Mouse (Mus musculus): Measurements from ENCODE around the gene Mvb12b.

Gene Mvb12b

DNA sequence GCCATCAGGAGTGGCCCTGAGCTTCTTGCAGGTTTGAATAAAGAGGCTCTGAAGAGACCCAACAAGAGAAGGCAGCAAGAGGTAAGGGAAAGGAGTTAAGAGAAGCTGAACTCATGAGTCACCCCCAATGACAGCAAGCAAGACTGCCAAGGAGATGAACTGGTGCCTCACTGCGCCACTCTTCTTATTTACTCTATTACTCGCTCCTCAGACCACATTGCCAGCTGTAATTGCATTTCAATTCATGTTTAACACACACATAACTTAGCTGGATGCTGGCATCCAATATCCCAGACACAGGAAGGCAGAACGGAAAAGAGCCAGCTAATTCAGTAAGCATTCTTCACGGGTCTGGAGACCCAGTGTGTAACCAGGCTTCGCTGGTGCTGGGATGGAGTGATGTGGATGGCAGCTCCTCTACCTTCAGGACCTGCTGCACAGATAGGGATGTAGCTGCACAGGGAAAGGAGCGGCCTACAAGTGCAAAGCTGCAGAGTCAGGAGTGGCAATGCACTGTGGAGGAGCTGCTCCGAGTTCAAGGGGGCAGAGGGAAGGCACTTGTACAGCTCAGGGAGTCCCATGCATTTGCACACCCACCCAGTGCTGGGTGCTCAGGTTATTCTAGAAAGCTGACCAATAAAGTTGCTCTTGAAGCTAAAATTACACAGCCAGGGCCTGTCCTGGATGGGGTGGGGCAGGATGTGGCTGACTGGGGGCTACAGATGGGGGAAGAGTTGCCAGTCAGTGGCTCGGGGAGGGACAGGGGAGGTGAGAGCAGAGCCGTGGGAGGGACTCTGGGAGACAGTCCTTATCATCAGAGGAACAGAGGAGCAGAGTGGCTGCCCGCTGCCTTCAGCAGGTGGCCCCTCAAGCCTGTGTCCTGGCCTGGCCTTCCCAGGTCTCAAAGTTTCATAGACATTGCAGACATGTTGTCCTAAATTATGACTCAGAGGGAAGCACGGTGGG, 34.5 kb downstream of the Mvb12b start:
- no peak for DNase-seq (ENCODE audit: low read depth, low spot score)

DNA sequence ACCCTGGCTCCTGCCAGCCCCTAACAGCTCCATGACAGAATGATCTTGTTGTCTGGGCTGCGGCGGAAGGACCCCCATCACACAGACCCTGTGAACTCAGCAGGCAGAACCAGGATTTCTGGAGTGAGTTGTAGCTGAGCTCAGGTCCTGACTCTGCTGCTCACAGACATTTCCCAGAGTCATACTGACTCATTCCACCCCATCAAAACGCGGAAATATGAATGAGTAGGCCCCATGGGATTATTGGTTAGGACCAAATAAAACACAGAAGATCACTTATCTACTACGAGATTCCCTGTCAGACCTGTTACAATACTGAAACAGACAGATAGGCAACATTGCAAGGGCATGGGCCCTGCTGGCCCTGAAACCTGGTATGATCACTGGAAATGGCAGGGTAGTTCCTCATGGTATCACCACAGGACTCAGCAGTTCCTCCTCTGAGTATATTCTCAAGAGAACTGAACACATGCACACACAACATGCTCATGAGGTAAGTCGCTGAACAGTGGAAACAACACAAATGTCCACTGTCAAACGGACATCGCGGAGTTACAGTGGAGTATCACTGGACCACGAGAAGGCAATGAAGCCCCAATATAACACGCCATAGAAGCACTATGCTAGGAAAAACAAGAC, 40.4 kb downstream of the Mvb12b start:
- no peak for DNase-seq (ENCODE audit: low read depth, low spot score)

DNA sequence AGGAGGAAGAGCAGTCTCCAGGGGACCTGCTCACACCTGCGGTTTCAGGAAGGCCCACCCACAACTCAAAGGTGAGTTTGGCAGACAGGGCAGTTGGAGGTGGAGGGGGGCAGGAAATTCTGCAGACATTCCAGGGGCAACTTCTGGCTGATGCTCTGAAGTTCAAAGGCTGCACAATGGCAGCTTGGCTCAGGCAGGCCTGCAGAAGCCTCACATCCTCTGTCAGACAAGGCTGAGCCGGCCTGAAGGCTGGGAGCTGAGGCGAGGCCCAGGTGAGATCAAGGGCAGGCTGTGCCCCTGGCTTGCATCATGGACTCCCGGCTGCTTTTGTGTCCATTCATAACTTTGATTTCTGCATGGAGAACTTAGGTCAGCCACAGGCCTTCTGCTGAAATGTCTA, 41.1 kb downstream of the Mvb12b start:
- no peak for DNase-seq (ENCODE audit: low read depth, low spot score)

GRCm38 (mm10) chr2:33843642-33844041, 44.1 kb downstream of the Mvb12b start:
- no peak for DNase-seq (ENCODE audit: low read depth, low spot score)

- no peak for DNase-seq (ENCODE audit: low read depth, low spot score)
These were observed 44.7 kb downstream of the Mvb12b start for GRCm38 (mm10) chr2:33842983-33843577.

GRCm38 (mm10) chr2:33841980-33842379, 45.8 kb downstream of the Mvb12b start:
- DNase-seq (ENCODE audit: low read depth, low spot score): no peak

GRCm38 (mm10) chr2:33840483-33840882, 47.3 kb downstream of the Mvb12b start:
- DNase-seq (ENCODE audit: low read depth, low spot score): no peak

GRCm38 (mm10) chr2:33839252-33839651, 48.5 kb downstream of the Mvb12b start:
- no peak for DNase-seq (ENCODE audit: low read depth, low spot score)

GRCm38 (mm10) chr2:33837297-33837696, 50.4 kb downstream of the Mvb12b start:
- DNase-seq (ENCODE audit: low read depth, low spot score): no peak

DNA sequence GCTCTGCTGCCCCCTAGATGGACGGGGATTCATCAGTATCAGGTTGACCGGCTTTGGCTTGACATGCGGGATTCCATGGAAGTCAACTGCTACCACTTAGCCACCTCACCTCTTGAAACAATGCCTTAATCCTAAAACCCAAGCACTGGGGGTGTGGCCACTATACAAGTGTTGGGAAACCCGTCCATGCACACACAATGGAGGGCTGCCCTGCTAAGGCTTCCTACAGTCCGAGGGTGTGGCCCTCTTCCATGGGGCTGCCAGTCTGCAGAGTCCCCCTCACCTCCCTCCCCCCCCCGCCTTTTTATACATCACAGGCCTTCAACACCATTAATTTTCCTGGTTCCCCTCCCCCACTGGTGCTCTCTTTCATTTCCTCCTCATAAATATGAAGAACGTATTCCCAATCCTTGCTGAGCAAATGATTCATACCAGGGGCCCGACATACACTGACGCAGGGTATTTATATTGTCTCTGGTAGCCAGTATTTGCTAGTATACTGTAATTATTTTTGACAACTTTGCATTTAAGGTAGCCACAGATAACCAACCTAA, 51.0 kb downstream of the Mvb12b start:
- no peak for DNase-seq (ENCODE audit: low read depth, low spot score)

GRCm38 (mm10) chr2:33835038-33835437, 52.7 kb downstream of the Mvb12b start:
- peak; percentile 22 for DNase-seq (ENCODE audit: low read depth, low spot score)

GRCm38 (mm10) chr2:33833902-33834301, 53.8 kb downstream of the Mvb12b start:
- DNase-seq (ENCODE audit: low read depth, low spot score): no peak

DNA sequence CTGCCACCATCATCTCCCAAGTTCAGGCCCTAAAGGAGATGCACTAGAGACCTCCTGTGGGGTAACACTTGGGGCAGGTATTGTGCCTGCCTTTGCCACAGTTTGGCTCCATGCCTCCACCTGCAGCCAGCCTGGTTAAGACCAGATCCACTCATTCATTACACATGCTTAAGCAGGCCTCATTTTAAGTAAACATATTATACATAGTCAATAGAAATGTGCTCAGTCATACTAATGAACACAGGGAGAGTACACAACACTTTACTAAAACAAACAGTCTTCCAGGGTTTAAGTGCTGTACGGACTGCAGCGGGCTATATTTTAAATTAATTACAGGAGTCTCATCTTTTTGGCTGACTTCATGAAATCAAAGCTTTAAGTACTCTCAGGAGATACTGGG, 57.9 kb downstream of the Mvb12b start:
- no peak for DNase-seq (ENCODE audit: low read depth, low spot score)

- no peak for DNase-seq (ENCODE audit: low read depth, low spot score)
These were observed 61.0 kb downstream of the Mvb12b start for GRCm38 (mm10) chr2:33826777-33827176.

GRCm38 (mm10) chr2:33824935-33825514, 62.7 kb downstream of the Mvb12b start:
- no peak for DNase-seq (ENCODE audit: low read depth, low spot score)

- DNase-seq (ENCODE audit: low read depth, low spot score): peak; percentile 34
These were observed 65.8 kb downstream of the Mvb12b start for GRCm38 (mm10) chr2:33821677-33822607.

- DNase-seq (ENCODE audit: low read depth, low spot score): no peak
These were observed 67.3 kb downstream of the Mvb12b start for GRCm38 (mm10) chr2:33820450-33820849.

GRCm38 (mm10) chr2:33820037-33820436, 67.7 kb downstream of the Mvb12b start:
- DNase-seq (ENCODE audit: low read depth, low spot score): no peak

GRCm38 (mm10) chr2:33818385-33818784, 69.4 kb downstream of the Mvb12b start:
- no peak for DNase-seq (ENCODE audit: low read depth, low spot score)

DNA sequence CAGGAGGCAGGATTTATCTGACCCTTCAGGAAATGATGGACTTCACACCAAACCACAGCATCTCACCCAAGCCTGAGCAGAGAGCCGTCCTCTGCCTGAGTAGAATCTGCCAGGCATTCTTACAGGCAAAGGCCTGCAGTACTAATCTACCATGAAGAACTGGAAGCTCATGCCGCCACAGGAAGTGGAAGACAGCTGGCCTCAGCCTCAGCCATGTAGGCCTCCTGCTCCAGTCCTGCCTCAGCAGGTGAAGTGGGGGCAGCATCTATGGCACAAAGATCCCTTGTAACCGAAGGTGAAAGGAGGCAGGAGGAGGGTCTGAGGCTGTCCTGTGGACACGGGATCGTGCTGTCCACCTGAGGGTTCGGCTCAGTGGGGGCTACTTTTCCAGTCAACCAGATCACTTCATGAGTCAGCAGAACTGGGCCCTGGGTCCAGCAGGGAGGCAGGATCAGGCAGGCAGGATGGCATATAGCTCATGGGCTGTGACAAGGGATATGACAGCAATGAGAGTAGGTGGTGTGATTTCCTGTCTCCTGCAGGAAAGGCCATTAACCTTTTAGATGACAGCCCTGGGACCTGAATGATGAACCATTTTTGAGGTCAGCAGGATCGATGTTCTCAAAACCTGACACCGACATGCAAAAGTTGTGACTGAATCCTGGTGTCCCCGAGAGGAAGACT, 69.9 kb downstream of the Mvb12b start:
- DNase-seq (ENCODE audit: low read depth, low spot score): no peak
